Mouse (Mus musculus) adrenal gland, postnatal 14 days (tissue): Measurements from ENCODE around the gene Nfia. TPM values are rescaled to one million over a fixed set of nuclear protein-coding genes. Genes with fewer than 3 reads are reported as not detected.

ENCODE experiments used
- DNase-seq: peaks from one replicate; pipeline ENCODE4 v3.0.0; 2021; ENCODE audit warnings: mixed read lengths
- total RNA-seq: library from RNA; stranded (reverse); gene quantifications from 2 replicates; pipeline ENCODE4 v1.2.3, GENCODE M21; 2021

Nfia gene
- total RNA-seq, 1 experiment from 2014 or later: 201 TPM

- peak; percentile 95 for DNase-seq
Observed at GRCm38 (mm10) chr4:97868938-97869440, 96.5 kb downstream of the Nfia start.

GRCm38 (mm10) chr4:97869451-97869850 lies 96.9 kb downstream of the Nfia start:
- peak; percentile 20 for DNase-seq

GRCm38 (mm10) chr4:97871770-97872439 lies 99.4 kb downstream of the Nfia start:
- peak; percentile 27 for DNase-seq

- no peak for DNase-seq
Observed at GRCm38 (mm10) chr4:97874916-97875315, 102.4 kb downstream of the Nfia start.

GRCm38 (mm10) chr4:97875901-97876300 lies 103.4 kb downstream of the Nfia start:
- no peak for DNase-seq

- no peak for DNase-seq
Observed at GRCm38 (mm10) chr4:97879696-97880095, 107.2 kb downstream of the Nfia start.

- DNase-seq: no peak
Observed at GRCm38 (mm10) chr4:97880120-97881055, 107.9 kb downstream of the Nfia start.

- DNase-seq: no peak
Observed at GRCm38 (mm10) chr4:97885574-97885973, 113.0 kb downstream of the Nfia start.

GRCm38 (mm10) chr4:97886220-97886619 lies 113.7 kb downstream of the Nfia start:
- no peak for DNase-seq

- no peak for DNase-seq
Observed at GRCm38 (mm10) chr4:97887228-97887627, 114.7 kb downstream of the Nfia start.

- DNase-seq: no peak
Observed at GRCm38 (mm10) chr4:97891063-97891462, 118.5 kb downstream of the Nfia start.

- no peak for DNase-seq
Observed at GRCm38 (mm10) chr4:97891611-97892010, 119.1 kb downstream of the Nfia start.

- no peak for DNase-seq
Observed at GRCm38 (mm10) chr4:97893915-97894884, 121.7 kb downstream of the Nfia start.

- DNase-seq: no peak
Observed at GRCm38 (mm10) chr4:97895940-97896339, 123.4 kb downstream of the Nfia start.

- DNase-seq: peak; percentile 55
Observed at GRCm38 (mm10) chr4:97900256-97900944, 127.9 kb downstream of the Nfia start.

GRCm38 (mm10) chr4:97905826-97906225 lies 133.3 kb downstream of the Nfia start:
- no peak for DNase-seq

GRCm38 (mm10) chr4:97908576-97909147 lies 136.1 kb downstream of the Nfia start:
- DNase-seq: peak; percentile 52

- no peak for DNase-seq
Observed at GRCm38 (mm10) chr4:97910115-97910776, 137.7 kb downstream of the Nfia start.

GRCm38 (mm10) chr4:97910777-97911580 lies 138.4 kb downstream of the Nfia start:
- DNase-seq: peak; percentile 33
